Mouse (Mus musculus) liver, embryonic 14.5 days (tissue): Measurements from ENCODE around the gene Nat8f3.
"Not testable (repeated sequence)": the region's sequence is repeated elsewhere in the genome, so short reads cannot be mapped to it uniquely, and the experiment has no call there.

ENCODE experiments used
- CTCF ChIP-seq: IDR thresholded peaks from 2 replicates; pipeline ENCODE4 v1.5.1; 2016; ENCODE audit warnings: antibody characterized with exemption, low read depth, control low read depth
- EP300 ChIP-seq: IDR thresholded peaks from 2 replicates; pipeline ENCODE4 v1.6.1; 2016; ENCODE audit warnings: antibody characterized with exemption, low read depth

- not testable (repeated sequence) for TF ChIP-seq CTCF, EP300
Observed at GRCm38 (mm10) chr6:85701943-85702342, 63.6 kb downstream of the Nat8f3 start.
